Mouse (Mus musculus) frontal cortex, postnatal 36 days (tissue): Measurements from ENCODE around the gene Tub.

Source experiments
- DNase-seq, 2 experiments: peaks; one replicate each; pipeline ENCODE4 v3.0.0; 2022; ENCODE audit warnings: low spot score in 2 of 2

The Tub gene

DNA sequence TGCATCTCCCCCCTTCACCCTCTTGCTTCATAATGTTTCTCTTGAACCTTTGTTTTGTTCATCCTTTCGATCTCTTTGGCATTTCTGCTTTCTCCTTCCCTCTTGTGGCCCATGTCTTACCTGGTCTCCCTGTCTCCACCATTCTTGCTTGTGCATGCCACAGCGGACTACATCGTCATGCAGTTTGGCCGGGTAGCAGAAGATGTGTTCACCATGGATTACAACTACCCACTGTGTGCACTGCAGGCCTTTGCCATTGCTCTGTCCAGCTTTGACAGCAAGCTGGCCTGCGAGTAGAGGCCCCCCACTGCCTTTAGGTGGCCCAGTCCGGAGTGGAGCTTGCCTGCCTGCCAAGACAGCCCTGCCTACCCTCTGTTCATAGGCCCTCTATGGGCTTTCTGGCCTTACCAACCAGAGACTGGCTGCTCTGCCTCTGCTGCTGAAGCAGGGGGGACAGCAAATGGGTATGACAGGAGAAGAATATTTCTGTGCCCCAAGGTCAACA is 79.9 kb downstream of the Tub start:
- DNase-seq, result no peak

DNA sequence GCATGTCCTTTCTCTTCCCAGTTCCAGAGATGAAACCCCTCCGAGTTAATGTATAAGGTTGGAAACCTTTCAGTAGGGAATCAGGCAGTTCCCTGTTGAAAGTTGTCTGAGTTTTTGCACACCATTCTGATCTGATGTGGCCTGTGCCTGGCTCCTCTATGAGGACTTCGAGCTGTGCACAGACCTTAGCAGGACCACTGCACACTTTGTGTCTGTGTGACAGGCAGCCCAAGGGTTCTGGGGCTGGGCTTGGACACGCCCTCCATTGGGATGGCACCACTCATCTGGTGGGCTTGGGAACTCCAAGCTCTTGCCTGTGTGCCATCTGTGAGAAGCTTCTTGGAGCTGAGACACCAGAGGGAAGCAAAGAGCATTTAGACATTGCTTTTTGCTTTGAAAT is 81.2 kb downstream of the Tub start:
- no peak for DNase-seq

- no peak for DNase-seq
These were observed 81.9 kb downstream of the Tub start for GRCm38 (mm10) chr7:109032054-109032453.

DNA sequence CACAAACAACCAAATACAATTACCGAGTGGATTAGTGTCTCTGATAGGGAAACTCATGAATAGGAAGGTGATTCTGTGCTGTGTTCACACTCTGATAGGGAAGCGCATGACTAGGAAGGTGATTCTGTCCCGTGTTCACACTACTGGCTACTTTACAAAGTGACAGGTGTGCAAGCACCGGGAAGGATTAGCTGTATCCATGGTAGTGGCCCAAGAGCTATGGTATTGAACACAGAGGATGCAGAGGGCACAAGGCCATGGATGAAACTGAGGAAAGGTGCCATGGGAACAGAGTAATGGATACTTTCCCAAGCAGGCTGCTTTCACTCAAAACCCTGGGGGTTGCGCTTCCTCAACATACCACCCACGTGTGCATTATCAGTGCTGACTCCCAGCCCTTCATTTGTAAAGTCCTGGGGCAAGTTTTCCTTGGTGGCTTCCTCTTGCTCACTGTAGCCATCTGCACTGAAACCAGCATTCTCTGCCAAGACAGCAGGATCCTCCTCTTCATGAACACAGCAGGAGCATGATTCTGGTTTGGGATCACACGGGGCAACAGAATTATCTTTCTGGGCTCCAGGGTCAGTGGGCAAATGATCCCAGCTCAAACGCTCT is 88.1 kb downstream of the Tub start:
- no peak for DNase-seq

DNA sequence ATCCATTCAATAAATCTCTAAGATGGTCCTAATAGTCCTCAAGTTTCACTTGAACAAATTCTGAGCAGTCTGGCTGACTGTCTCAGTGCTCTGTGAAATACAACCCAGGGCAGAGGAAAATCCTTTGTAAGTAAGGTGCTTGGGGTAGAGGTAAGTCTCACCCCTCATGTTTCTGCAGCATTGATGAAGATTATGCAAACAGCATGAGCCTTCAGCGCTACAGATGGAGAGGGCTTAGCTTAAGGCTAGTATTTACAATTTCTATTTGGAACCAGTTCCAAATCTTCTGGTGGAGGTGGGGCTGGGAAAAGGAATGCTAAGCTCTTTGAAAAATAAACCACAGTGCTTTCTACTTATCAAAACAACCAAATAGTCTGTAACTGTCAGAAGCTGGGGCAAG is 88.8 kb downstream of the Tub start:
- DNase-seq, result no peak

GRCm38 (mm10) chr7:109039445-109039844 is 89.3 kb downstream of the Tub start:
- peak in 1 of 2 experiments; percentile 74 for DNase-seq

- DNase-seq, result no peak
These were observed 95.7 kb downstream of the Tub start for GRCm38 (mm10) chr7:109045876-109046275.

DNA sequence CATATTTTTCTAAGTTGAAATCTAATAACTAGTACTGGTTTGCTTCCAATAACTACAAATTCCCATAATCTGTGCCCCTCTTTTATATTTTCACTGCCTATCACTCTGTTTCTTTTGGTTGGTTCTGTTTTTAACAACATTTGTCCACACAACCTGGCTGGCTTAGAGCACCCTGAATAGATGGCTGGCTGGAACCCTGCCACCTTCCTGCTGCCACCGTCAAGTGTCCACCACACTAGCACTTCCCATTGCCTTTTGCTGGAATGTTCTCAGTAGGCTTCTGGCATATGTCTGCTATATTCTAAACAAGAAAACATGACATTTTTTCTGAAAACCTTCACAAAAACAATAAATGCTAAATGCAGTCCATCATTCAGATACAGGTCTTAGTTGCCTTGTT is 100.7 kb downstream of the Tub start:
- no peak for DNase-seq

GRCm38 (mm10) chr7:109059536-109059935 is 109.4 kb downstream of the Tub start:
- DNase-seq, result no peak

DNA sequence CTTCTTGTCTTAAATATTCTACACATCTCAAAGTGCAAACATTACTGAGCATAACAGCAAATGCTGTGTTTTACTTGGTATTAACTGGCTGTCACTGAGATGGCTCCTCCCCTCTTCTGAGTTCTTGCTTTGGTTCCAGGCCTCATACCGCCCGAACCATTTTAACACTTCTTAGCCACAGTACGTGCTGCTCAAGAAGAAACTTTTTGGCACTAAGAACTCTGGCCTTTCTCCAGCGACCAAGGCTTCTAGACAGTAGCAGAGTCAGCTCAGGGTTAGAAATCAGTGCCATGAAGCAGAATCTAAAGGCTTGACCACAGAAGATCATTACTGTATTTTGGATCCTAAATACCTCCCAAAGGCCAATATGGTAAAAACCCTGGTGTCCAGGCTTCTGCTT is 119.5 kb downstream of the Tub start:
- DNase-seq, result no peak

DNA sequence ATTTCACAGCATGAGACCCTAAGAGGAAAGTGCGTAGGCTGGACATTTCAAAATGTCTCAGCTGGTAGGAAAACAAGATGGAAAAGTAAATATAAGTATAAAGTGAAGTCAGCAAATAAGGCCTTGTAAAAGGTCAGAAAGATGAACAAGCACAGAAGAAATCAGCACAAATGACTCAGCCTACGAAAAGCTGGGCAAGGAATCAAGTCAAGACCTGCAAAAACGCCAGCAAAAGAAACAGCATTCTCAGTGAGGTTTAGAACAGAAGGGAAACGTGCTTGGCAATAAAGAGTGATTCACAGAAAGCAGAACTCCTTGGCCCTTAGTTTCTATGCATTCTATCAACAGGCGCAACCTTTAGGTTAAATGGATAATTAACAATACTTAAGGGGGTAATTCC is 122.2 kb downstream of the Tub start:
- no peak for DNase-seq

GRCm38 (mm10) chr7:109082269-109083112 is 132.4 kb downstream of the Tub start:
- no peak for DNase-seq

DNA sequence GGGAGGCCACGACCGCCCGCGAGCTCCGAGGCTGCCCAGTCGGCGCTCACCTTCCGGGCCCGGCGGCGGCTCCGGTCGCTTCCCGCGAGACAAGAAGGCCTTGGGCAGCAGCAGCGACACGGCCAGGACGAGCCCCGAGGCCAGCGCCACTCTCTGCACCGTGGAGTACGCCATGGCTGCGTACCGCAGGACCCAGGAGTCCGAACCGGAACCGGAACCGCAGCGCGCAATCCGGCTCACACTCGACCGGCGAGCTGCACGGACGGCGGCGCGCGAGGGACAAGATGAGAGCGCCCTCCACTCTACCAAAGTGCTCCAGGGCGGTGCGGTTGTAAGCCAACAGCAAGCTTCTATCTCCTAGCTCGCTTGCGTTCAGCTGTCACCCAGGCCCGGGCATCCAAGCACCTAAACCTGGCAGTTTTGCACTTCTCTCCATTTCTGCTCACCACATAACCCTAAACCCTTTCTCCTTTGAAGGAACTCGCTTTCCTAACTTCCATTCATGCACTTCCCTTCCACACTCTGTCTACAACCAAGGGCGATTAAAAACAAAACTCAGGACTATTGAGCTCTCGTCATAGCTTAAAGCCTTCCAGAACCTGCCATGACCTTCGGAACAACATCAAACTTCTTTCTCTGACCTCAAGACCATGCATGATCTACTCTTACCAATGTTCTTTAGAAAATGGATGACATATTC is 133.1 kb downstream of the Tub start, which contains the start of gene Ric3:
Gene Ric3, minus strand, starts transcription at position 219 of the 700 bp plus-strand sequence.
- peak; percentile 93 to 94 for DNase-seq

DNA sequence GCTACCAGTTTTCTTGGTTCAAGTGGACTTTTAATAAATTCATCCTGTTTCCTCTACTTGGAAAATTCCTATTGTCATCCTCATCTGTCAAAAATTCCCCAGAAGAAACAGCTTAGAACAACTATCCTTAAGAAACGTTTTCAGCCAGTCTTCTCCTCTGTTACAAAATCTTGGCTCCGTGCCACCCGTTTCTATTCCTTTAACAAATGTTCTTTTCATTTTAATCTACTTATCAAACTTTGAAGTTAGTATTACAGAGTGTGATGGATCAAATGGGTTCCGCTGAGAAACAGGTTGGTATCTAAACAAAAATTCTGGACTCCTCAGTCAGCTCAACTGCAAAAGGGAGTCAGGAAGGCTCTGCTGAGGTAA is 133.7 kb downstream of the Tub start:
- no peak for DNase-seq
